Mouse (Mus musculus): ENCODE data around the gene Otud7a. TPM values are rescaled to one million over a fixed set of nuclear protein-coding genes. Genes with fewer than 3 reads are reported as not detected.
A peak's percentile ranks its signal among the peaks of the same experiment; 100 is the strongest.

Otud7a gene
- polyA plus RNA-seq, 1 experiment, result 0.14 TPM

DNA sequence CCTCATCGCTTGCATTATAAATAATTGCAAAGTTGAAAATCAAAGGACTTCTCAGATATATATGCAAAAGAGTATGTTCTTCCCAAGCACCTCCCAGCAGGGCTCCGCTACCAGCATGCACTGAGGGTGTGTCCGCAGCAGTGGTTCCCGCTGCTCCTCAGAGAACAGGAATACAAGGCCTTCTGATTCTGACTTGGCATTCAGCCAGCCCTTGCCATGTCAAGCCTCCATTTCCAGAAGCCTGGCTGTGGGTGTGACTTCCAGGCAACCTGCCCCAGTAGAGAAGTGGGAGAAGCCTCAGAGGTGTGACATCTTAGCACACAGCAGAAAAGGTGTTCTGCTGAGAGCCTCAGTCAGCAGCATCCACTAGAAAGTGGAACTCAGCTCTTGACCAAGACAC lies 253.4 kb downstream of the Otud7a start:
- DNase-seq (ENCODE audit: low spot score), result no peak

DNA sequence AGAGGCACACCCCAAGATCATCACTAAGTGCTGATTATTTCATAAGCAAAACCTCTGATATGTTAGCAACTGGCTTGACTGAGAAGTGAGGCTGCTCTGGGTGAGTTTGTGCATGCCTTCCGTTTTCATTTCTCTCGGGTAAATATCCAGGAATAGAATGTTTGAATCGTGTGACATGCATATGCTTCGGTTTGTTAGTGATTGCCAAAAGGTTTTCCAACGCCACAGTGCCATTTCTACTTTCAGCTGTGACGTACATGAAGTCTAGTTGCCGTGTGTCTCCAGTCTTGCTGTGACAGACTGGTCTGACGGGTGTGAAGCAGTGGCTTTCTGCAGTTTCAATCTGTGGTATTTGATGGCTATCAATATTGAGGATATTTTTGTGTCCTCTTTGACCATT lies 273.4 kb downstream of the Otud7a start:
- DNase-seq (ENCODE audit: low spot score), result no peak

DNA sequence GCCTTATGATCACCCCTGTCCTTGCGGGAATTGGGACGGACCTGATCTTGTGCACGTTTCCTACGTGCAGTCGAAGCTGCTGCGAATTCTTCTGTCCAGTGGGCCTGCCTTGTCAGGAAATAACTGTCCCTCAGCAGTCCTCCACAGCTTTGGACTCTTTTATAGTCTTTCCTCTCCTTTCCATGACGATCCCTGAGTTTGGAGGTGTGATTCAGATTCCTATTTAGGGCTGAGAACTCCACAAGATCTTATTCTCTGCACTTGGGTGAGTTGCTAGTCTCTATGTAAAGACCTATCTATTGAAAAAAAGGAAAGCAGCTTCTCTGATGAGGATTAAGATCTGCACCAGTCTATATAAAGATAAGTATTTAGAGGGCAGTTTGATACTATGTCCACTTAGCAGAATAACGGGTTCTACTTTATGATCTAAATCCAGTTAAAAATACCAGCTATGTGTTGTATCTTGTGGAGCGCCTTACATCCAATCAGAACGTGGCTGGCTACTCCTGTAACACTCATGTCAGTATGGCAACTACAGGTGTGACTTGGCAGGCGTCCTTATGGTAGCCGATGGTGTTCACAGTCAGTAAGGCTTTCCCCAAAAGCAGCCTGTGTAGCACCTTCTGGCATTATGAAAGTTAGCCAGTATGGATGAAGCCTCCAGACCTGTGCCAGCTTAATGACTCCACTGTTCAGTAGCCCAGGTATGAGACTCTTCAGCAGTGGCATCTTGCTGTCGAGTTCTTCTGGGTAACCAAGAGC lies 274.8 kb downstream of the Otud7a start:
- DNase-seq (ENCODE audit: low spot score), result no peak

DNA sequence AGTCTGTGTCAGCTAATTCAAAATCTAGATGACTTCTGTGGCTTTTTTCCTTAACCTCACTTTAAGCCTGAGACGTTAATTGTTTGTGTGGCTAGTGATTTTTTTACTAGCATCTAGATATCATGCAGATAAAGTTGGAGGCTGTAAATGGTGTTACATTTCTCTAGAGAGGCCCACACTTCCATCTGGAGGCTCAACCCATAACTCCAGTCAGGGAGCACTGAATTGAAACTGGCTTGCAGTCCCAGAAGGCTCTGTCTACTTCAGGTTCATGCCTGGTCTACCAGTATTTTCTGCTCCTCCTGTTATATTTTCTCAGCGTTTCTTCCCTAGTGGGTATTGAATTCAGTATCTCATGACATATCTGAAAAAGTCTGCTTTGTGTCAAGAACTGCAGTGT lies 276.1 kb downstream of the Otud7a start:
- no peak for DNase-seq (ENCODE audit: low spot score)

DNA sequence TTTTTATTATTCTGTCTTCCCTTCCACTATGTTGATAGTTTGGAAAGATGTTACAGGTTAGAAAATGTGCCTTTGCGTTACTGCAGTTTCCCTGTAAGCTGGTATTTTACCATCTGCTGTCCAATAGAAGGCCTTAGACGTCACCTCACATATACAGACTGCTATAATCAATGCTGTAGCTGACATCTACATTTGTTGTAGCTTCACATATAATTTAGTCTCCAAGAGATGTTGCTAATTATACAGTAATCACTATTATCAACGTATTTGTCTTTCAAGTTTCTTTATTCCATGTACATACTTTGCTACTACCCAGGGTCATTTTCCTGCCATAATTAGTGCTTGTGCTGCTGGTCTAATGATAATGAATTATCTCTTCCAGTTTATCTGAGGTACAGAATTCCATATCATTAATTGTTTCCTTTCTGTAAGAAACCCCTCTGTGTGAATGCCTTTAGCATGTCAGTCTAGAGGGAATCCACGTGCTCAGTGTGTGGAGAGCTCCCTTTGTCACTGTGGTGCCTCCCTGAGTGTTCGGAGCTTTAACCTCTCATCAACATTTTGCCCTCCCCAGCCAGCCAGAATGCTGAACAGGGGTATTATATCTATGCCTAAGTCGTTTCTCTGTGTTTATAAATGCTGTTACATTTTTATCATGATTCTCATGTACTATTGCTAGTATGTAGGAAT lies 280.6 kb downstream of the Otud7a start:
- DNase-seq (ENCODE audit: low spot score), result no peak

DNA sequence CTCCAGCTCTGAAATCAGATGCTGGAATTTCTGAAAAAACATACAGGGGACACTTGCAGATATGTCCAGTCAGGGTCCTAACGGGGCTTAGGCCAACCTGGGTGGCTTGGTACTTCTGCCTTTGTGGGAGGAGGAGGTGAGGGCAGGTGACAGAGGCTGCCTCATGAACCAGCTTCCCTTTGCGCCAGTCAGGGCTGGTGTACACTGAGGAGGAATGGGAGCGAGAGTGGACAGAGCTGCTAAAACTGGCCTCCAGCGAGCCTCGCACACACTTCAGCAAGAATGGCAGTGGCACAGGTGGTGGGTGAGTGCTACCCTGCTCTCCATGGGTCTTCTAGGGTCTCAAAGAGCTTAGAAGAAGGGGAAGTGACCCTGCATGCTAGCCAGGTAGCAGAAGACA lies 285.1 kb downstream of the Otud7a start:
- DNase-seq (ENCODE audit: low spot score), result no peak

DNA sequence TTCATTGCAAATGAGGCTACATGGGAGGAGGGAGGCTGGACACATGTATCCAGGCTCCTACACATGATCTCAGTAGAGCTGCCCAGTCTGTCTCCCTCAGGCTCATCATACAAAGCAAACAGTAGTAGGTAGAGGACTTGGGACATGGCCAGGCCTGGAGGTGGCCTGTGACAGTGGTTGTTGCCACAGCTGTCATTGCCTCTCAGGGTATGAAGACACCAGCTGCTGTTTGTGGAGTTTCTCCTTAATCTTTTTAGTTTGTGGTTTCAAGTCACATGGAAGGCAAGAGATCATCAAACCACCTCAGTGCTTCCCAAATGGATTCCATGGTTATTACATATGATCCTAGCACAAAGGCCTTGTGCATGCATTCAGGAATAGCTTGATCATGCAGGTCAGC lies 285.5 kb downstream of the Otud7a start:
- no peak for DNase-seq (ENCODE audit: low spot score)

DNA sequence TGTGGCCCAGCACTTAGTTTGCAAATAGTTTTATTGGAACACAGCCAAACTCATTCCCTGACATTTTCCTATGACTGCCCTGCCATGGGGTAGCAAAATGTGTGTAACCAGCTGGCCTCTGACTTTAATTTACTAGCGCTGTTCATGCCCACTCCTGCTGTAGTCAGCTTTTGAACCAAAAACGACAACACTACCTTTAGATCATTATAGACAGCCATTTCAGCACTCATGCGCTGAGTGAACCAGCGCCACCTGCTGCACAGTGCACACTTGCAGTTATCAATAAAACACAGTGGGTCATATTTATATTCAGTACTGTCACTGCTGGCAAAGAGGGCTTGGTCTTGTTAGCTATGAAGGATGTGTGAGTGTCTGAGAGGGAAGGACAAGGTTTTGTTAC lies 293.2 kb downstream of the Otud7a start:
- DNase-seq (ENCODE audit: low spot score), result no peak

DNA sequence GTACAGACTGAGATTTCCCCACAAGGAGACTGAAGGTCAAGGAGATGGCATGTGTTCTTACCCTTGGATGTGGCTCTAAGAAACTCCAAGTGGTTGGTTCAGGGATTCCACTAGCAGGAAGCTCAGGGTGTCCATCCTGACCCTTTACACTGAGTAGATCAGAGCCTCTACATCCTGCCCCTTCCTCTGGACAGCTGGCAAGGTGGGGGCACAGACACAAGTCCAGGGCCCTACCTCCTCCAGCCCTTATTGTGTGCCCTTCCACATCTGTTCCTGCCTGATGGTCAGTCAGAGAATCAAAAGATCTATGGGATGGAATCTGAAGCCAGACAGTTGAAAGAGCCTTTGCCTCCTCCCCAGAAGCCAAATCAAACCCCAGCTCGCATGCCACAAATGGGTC lies 293.6 kb downstream of the Otud7a start:
- no peak for DNase-seq (ENCODE audit: low spot score)

DNA sequence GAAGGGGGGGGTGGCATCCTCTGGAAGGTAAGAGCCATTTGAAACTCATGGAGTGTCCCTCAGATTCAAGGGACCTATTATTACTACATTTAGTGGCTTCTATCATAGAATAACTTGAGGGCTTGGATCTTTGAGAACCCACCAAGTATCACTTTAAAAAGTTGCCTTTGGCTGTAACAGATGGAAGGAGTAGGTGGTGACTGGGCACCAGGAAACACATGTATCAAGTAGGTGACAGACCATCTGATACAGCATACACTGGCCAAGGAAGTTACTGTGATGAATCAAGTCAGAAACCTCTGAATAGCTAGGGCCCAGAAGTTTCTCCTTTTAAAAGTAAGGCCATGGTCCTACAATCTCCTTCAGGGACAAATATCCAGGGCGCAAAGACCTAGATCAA lies 298.6 kb downstream of the Otud7a start:
- DNase-seq (ENCODE audit: low spot score), result no peak

DNA sequence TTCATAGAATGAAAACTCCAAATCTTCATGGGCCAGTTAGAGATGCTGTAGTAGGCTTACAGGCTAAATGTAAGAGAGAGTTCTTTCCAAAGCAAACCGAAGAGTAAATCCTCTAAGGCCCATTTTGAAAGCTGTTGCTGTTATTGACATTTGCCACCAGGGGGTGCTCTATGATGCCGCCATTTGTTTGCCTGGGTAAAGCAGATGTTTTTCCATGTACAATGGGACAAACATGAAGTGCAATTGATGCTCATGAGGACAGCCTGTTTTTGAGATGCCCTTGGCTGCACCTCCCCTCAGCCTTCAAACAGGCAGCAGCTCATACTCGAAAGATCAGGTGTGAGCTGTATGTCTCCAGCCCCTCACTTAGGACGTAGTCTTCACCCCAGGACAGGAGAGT lies 307.5 kb downstream of the Otud7a start:
- DNase-seq (ENCODE audit: low spot score), result no peak

DNA sequence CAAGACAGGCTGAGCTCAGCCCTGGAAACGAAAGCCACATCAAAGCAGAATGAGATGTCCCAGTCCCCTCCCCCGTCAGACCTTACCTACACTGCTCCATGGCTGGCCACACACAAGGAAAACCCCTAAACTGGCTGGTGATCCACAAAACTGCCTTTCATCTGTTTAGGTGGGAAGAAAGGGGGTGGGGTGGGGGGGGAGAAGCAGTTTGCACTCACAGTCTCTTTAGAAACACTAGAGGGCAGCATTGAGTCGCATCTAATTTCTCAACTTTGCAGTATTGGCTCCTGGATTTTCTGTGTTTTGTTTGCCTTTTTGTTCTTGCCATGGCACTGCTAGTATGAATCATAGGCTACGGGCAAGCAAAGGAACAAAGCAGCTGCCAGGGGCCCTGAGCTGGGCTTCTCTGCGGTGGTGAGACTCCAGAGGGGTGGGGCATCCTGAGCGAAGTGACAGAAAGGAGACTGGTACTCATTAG lies 308.8 kb downstream of the Otud7a start:
- no peak for DNase-seq (ENCODE audit: low spot score)

DNA sequence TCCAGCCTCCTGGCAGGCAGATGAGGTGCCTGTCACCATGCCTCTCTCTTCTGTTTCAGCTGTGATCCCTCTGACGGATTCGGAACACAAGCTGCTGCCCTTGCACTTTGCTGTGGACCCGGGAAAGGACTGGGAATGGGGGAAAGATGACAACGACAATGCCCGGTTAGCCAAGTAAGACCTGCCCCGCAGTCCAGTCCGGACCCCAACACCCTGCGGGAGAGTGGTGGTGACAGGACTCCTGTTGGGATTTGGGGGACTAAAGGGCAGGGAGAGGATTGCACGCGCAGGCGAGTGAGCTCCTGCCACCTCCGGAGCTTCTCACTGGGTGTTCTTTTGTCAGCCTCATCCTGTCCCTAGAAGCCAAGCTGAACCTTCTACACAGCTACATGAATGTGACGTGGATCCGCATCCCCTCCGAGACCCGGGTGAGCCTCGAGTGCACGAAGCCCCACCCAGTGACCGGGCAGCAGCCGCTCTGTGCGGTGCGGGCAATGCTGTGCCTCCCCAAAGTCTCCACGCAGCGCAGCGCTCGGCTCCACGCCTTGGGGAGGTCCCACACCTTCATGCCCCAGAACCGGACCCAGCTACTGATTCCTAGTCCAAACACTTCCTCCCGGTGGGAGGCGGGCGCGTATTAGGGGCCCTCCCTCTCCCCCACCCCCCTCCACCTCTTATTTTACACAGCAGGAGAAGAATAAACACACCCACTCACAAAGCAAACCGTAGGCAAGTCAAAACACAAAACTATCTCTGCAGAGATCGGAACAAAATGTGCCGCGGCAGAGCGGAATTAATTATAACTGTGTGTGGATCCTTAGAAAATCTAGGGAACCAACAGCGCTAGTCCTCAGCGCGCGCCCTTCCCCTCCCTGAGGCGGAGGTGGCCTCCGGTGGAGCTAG lies 310.3 kb downstream of the Otud7a start:
- DNase-seq (ENCODE audit: low spot score), result no peak

DNA sequence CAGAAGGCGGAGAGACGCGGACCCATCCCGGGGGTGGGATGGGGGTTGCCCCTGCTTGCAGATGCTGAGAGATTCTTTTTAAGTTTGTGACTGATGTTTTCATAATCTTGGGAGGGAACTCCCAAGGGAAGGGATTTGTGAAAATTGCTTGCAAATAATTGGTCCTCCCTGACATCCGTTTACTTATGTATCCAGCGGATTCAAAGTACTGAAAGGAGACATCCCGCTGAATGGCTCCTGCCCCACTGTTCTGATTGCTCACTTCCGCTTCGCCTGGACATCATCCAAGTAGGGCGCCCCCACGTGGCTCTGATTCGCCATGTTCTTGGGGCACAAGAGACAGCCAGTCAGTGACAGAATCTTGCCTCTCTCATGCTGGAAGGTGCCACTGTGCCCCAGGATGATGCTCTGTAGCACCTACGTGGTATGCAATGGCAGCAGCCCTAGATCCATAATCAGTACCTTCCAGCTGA lies 311.0 kb downstream of the Otud7a start:
- DNase-seq (ENCODE audit: low spot score), result peak; percentile 66

DNA sequence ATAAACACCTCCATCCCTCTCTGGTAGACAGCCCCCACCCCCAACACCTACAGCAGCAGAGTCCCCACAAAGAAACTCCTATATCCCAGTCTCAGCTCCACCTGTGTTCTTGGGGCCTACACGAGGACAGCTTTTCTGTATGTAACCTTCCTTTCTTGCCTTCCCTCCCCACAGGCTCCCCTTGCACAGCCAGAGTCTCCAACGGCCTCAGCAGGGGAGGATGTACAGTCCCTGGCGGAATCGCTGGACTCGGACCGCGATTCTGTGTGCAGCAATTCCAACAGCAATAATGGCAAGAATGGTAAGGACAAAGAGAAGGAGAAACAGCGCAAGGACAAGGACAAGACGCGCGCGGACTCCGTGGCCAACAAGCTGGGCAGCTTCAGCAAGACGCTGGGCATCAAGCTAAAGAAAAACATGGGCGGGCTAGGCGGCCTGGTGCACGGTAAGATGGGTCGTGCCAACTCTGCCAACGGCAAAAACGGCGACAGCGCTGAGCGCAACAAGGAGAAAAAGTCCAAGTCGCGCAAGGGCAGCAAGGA lies 312.7 kb downstream of the Otud7a start:
- DNase-seq (ENCODE audit: low spot score), result no peak

DNA sequence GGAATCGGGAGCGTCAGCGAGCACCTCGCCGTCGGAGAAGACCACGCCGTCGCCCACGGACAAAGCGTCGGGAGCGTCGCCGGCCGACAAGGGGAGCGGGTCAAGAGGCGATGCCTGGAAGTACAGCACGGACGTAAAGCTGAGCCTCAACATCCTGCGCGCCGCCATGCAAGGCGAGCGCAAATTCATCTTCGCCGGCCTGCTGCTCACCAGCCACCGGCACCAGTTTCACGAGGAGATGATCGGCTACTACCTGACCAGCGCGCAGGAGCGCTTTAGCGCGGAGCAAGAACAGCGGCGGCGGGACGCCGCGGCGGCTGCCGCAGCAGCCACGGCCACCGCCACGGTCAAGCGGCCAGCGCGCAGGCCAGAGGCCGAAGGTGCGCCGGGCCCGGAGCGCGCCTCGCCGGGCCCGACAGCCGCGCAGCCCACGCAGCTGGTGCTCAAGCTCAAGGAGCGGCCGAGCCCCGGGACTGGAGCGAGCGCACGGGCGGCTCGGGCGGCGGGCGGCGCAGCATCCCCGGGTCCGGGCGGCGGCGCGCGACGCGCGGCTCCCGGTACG lies 313.2 kb downstream of the Otud7a start:
- no peak for DNase-seq (ENCODE audit: low spot score)

DNA sequence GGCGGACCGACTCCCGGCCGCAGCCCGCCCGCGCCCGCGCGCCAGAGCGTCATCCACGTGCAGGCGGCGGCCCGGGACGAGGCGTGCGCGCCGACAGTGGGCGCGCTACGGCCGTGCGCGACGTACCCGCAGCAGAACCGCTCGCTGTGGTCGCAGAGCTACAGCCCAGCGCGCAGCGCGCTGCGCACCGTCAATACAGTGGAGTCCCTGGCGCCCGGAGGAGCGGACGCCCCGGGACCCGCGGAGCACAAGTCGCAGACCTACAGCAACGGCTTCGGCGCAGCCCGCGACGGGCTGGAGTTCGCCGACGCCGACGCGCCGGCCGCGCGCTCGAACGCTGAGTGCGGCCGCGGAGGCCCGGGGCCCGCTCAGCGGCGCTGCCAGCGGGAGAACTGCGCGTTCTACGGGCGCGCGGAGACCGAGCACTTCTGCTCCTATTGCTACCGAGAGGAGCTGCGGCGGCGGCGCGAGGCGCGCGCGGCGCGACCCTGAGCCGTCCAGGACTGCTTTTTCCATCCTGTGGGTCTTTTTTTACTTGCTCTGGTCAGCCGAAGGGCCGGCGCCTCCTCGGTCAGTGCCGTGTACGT lies 313.8 kb downstream of the Otud7a start:
- no peak for DNase-seq (ENCODE audit: low spot score)

DNA sequence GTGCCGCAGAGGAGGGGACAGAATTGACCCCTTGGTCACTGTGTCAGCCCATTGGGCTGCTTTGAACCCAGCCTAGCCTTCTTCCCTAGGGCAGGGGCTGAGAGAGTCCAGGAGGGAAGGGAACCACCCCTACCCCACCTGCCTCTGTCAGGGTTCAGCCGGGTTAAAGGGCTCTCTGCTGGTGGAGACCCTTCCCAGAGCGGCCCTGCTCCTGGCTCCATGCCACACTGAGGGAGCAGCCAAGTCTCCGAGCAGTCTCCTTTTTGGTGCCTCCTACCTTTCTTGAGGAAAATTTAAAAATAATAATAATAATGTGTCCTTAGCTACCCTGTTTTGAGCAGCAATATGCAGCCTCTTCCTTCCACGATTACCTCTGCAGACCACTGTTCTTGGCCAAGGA lies 315.1 kb downstream of the Otud7a start:
- no peak for DNase-seq (ENCODE audit: low spot score)

DNA sequence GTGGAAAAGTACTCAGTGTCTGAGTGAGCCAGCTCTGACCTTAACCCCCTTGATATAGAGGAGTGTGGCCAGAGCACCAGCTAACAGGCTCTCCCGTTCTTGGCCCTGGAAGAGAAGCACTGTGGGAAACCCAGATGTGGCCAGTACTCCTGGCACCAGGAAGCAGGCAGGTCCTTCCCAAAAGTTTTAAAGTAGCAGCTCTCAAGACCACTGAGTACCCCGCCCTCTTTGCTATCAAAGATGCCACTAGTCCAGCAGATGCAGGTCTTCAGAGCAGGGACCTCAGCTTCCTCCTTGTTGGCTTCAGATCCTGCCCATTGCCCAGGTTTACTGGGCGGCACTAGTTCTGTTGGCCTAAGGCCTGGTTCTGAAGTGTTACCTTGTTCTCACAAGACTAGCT lies 318.0 kb downstream of the Otud7a start:
- no peak for DNase-seq (ENCODE audit: low spot score)

DNA sequence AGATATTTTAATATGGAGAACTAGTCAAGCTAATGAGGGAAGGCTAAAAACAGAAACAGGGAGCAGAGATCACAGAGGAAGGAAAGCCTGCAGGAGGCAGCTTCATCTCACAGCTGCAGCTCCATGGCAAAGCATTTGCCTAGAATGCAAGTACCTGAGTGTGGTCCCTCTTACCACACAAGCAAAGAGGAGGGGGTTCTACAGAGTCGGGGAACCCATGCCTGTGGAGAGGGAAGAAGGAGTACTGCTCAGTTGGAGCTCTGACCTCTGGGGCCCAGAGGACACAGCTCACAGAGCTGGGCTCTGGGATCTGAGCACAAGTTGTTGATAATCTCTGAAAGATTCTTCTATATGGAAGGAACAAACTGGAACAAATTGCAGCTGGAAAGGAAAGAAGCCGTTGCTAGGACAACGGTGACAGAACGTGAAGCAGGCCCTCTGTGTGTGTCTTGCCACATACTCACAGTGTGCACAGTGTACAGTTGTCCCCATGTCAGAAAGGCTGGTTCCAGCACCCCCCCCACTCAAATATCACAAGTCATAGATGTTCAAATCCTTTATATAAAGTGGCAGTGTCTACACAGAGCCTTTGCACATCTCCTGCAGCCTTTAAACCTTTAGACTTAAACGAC lies 324.0 kb downstream of the Otud7a start:
- DNase-seq (ENCODE audit: low spot score), result no peak

DNA sequence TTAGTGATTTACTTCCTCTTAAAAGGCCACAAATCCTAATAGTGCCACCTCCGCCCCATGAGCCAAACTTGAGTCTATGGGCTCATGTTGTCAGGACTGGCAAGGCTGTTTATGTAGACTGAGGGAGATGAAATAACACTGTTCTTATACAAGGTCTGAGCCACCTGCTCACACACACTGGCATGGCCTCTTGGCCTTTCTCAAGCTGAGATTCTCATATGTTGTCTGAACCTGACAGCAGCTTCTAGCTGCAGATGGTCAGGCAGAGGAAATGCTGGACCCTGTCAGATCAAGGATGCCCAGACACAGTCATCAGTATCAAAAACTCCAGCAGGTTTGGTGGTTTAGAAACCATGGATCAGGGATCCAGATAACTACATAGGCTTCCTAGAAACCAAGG lies 328.7 kb downstream of the Otud7a start:
- DNase-seq (ENCODE audit: low spot score), result no peak

Data from urinary bladder, adult 2 months (tissue).